Mouse (Mus musculus): Measurements from ENCODE around the gene Samsn1.

DNA sequence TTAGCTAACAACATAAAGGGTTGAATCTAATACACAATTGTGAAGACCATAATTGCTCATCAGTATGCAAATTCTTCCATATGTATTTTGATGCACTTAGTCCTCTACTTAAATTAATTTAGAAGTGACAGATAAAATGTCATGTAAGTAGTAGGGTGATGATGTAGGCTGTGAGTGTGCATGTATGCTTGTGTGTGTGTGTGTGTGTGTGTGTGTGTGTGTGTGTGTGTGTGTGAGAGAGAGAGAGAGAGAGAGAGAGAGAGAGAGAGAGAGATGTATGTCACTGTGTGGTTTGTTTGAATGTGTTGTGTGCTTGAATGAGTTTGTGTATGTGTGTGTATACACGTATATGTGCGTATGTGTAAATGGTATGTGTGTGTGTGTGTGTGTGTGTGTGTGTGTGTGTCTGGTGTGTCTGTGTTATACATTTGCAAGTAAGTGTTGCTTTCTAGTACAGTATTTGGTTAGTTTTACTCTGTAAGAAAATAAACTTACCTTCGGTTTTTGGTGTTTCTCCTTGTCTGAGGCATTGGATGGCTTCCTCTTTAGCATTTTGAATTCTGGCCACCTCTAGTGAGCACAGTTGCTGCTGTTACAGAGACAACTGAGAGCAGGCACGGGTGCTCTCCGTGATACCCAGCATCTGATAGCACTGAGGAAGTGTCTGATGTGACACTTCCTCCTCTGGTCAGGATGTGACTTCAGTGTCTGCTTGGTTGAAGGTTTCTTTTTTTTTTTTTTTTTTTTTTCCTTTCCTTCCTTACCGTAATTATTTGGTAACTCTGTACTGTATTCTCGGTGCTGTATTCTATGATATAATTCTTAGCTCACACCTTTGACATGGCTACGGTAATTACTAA is 113.2 kb downstream of the Samsn1 start:
- TF ChIP-seq CTCF (IDR thresholded peaks at IDR 0.05; ENCODE audit: low read depth), result no peak
- TF ChIP-seq EP300 (optimal IDR thresholded peaks at IDR 0.05), result no peak
